ENCODE assay signal across 11 mouse cellular contexts in the genomic region with DNA sequence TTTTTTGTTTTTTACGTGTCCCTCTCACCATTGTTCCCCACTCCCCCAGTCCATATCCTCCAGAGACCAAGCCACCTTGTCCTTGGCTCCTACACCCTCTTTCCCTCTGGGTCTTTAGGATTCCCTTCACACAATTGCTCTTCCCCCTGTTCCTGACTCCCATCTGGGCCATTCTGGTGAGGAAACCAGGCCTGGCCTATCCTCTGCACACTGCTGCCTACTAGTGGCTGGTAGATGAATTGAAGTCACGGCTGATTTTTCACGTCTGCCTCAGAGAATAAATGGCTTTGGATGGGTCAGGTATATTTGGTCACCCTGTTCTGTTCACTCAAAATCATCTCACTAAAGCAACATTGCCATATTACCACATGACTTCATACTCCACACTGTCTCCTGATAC. TPM values are rescaled to one million over a fixed set of nuclear protein-coding genes. Genes with fewer than 3 reads are reported as not detected.
DNase-seq lines count a peak whose midpoint lies in the region; ATAC-seq lines count a peak whose summit lies in the region.
"Had no signal": no experiment of that assay in that cellular context is flagged by ENCODE, and none has a peak within 500 bp of the region (broad histone marks: within the 10 kb centered on the region; RNA-seq: fewer than 3 reads in every experiment).

No protein-coding gene starts in this region.

- H3K27ac ChIP-seq in heart, embryonic 10.5 days, result no peak overlapping the region
- H3K27ac ChIP-seq: embryonic facial prominence, embryonic 12.5 days; limb, embryonic 13.5 days; stomach, embryonic 15.5 days had no signal

- DNase-seq in heart, adult 11 months, result peak; percentile 90
- DNase-seq in heart, embryonic 10.5 days (ENCODE audit: low spot score), result no peak
- DNase-seq in B cell, adult 2 months, result peak; percentile 69 to 71
- DNase-seq in T-cell, adult 2 months (ENCODE audit: low spot score), result peak; percentile 41
- peak; percentile 54 for DNase-seq in forelimb bud, embryonic 11.5 days (ENCODE audit: low read depth, low spot score)
- no peak for DNase-seq in ovary, postnatal 36 days (ENCODE audit: low spot score)

- no peaks in the 10 kb centered on the region for H3K9me3 ChIP-seq in heart, embryonic 10.5 days
- H3K9me3 ChIP-seq: embryonic facial prominence, embryonic 12.5 days; stomach, embryonic 15.5 days had no signal

- H3K27me3 ChIP-seq in heart, embryonic 10.5 days (ENCODE audit: insufficient read depth, poor library complexity, severe bottlenecking), result peaks cover 19% of the 10 kb centered on the region
- H3K27me3 ChIP-seq: embryonic facial prominence, embryonic 12.5 days; limb, embryonic 13.5 days; stomach, embryonic 15.5 days had no signal

- WGBS in heart, embryonic 10.5 days, result 44% methylated on average over 3 of the region's 3 CpGs

- no peak overlapping the region for H3K4me3 ChIP-seq in heart, embryonic 10.5 days
- H3K4me3 ChIP-seq: embryonic facial prominence, embryonic 12.5 days; limb, embryonic 13.5 days; stomach, embryonic 15.5 days had no signal

- peak; percentile 83 for ATAC-seq in megakaryocyte progenitor cell, adult 5-6 weeks (replicated peaks; ENCODE audit: poor library complexity)
- no peak for ATAC-seq in frontal cortex, adult (ENCODE audit: low TSS enrichment)

- peaks cover 29% of the 10 kb centered on the region for H3K4me1 ChIP-seq in heart, embryonic 10.5 days
- H3K4me1 ChIP-seq: embryonic facial prominence, embryonic 12.5 days; stomach, embryonic 15.5 days had no signal

- H3K36me3 ChIP-seq in heart, embryonic 10.5 days, result peaks cover 32% of the 10 kb centered on the region

RNA-seq across cellular contexts. Expression of a gene that starts 31.6 kb away (rescaled TPM):
- polyA plus RNA-seq in heart, embryonic 10.5 days (2016; fragmentation: Nextera tagmentation; extraction: Ambion mirVana), result 549 and 607 TPM in 2 replicates
- total RNA-seq in megakaryocyte progenitor cell, adult 5-6 weeks (2015), result 7.7 and 11.5 TPM in 2 replicates
- total RNA-seq in megakaryocyte progenitor cell, adult 5-6 weeks (2017), result 7.4 and 8.6 TPM in 2 replicates

RNA-seq across cellular contexts. Expression of a gene that starts 33.9 kb away (rescaled TPM):
- polyA plus RNA-seq in heart, embryonic 10.5 days (2016; fragmentation: Nextera tagmentation; extraction: Ambion mirVana), result 8.1 and 10.0 TPM in 2 replicates
- 3.2 and 3.5 TPM in 2 replicates for total RNA-seq in megakaryocyte progenitor cell, adult 5-6 weeks (2015)
- total RNA-seq in megakaryocyte progenitor cell, adult 5-6 weeks (2017), result 2.5 and 5.2 TPM in 2 replicates

RNA-seq across cellular contexts. Expression of a gene that starts 49.7 kb away (rescaled TPM):
- polyA plus RNA-seq in heart, embryonic 10.5 days (2016; fragmentation: Nextera tagmentation; extraction: Ambion mirVana), result 26.6 and 31.9 TPM in 2 replicates
- 25.4 and 48.3 TPM in 2 replicates for total RNA-seq in megakaryocyte progenitor cell, adult 5-6 weeks (2015)
- total RNA-seq in megakaryocyte progenitor cell, adult 5-6 weeks (2017), result 13.3 and 34.2 TPM in 2 replicates

RNA-seq across cellular contexts. Expression of a gene that starts 55.0 kb away (rescaled TPM):
- 126 and 154 TPM in 2 replicates for polyA plus RNA-seq in heart, embryonic 10.5 days (2016; fragmentation: Nextera tagmentation; extraction: Ambion mirVana)
- total RNA-seq in megakaryocyte progenitor cell, adult 5-6 weeks (2015), result 37.3 and 44.8 TPM in 2 replicates
- 17.3 and 43.0 TPM in 2 replicates for total RNA-seq in megakaryocyte progenitor cell, adult 5-6 weeks (2017)

Comparison
In these comparisons a context has a peak if more than half of its experiments do, and no peak if none do; other contexts are left out.
1. DNase-seq: peak in heart, adult 11 months (single experiment), B cell, adult 2 months (2 of 2), T-cell, adult 2 months (single experiment) and forelimb bud, embryonic 11.5 days (single experiment); none in heart, embryonic 10.5 days (single experiment) and ovary, postnatal 36 days (single experiment).